Mouse (Mus musculus): ENCODE results near the gene Zfp609. TPM values are rescaled to one million over a fixed set of nuclear protein-coding genes. Genes with fewer than 3 reads are reported as not detected.

The Zfp609 gene
- total RNA-seq, 2 experiments from 2014 or later: 46.5 to 52.7 TPM

Other genes with a start within 250 kb of the Zfp609 start
- gene Plekho2, start 247.5 kb downstream of the Zfp609 start, total RNA-seq (2021): 10 to 100 TPM; 44.7 to 45.4 TPM
- gene Pif1, start 240.4 kb downstream of the Zfp609 start, total RNA-seq (2021): 1 to 10 TPM; 4.8 to 4.9 TPM
- 10 to 100 TPM; 45.2 to 45.6 TPM for gene Rbpms2, start 197.9 kb downstream of the Zfp609 start, total RNA-seq (2021)
- gene Oaz2, start 159.6 kb downstream of the Zfp609 start, total RNA-seq (2021): 100 to 1,000 TPM; 173 to 180 TPM
- gene Pclaf, start 62.7 kb upstream of the Zfp609 start, total RNA-seq (2021): 10 to 100 TPM; 32.7 to 40.6 TPM
- gene Trip4, start 81.2 kb upstream of the Zfp609 start, total RNA-seq (2021): 10 to 100 TPM; 40.0 to 40.7 TPM
- 10 to 100 TPM; 30.3 to 33.1 TPM for gene Csnk1g1, start 81.4 kb upstream of the Zfp609 start, total RNA-seq (2021)
- 100 to 1,000 TPM; 441 to 449 TPM for gene Ppib, start 232.7 kb upstream of the Zfp609 start, total RNA-seq (2021)
- 1 to 10 TPM; 1.3 to 2.9 TPM for gene Snx22, start 242.2 kb upstream of the Zfp609 start, total RNA-seq (2021)

Data from adrenal gland, postnatal 4 days (tissue).